Mouse (Mus musculus): ENCODE measurements at regions not wholly inside any gene's neighbourhood (a gene's known extent, or its start where the extent isn't known, plus 50 kb on each side); places are given as distances from the start of the nearest gene placed in this dataset.

DNA sequence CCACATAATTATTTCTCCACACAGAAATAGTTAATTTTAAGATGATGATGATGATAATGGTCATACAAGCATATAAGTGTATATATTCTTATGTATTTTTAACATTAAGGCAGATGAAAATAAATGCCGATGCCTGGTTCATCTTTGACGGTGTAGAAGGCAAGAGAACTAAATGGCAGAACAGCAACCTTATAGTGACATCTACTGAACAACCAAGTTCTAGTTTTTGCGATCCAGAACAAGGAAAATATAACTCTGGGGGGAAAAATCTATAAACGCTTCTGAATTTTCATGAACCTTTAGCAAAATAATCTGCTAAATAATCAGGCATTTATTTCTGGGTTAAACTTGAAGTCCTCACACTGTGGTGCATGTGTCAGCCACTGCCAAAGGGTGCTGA lies 856.8 kb downstream of the Basp1 start:
- TF ChIP-seq CTCF (IDR thresholded peaks at IDR 0.05), result no peak
- TF ChIP-seq POLR2A (IDR thresholded peaks at IDR 0.05; ENCODE audit: insufficient read depth, low read depth, low read length), result no peak
- TF ChIP-seq EP300 (IDR thresholded peaks at IDR 0.05; ENCODE audit: insufficient read depth, low read depth, low read length), result no peak
